Mouse (Mus musculus) bone marrow macrophage, adult 2 months (primary cell): ENCODE measurements around the gene Pacs1.

Experiments
- CTCF ChIP-seq: IDR thresholded peaks from 2 replicates; pipeline ENCODE4 v1.5.1; 2012; ENCODE audit warnings: low read depth, mild to moderate bottlenecking, low read length, moderate library complexity
- POLR2A ChIP-seq: IDR thresholded peaks from 2 replicates; pipeline ENCODE4 v1.6.1; 2012; ENCODE audit warnings: mild to moderate bottlenecking, low read depth, low read length, borderline replicate concordance

- TF ChIP-seq CTCF (no peak), POLR2A (no peak)
Measured at GRCm38 (mm10) chr19:5084834-5085144, 188.1 kb downstream of the Pacs1 start.
